9 mouse cellular contexts compared by ENCODE assay signal in the genomic region with DNA sequence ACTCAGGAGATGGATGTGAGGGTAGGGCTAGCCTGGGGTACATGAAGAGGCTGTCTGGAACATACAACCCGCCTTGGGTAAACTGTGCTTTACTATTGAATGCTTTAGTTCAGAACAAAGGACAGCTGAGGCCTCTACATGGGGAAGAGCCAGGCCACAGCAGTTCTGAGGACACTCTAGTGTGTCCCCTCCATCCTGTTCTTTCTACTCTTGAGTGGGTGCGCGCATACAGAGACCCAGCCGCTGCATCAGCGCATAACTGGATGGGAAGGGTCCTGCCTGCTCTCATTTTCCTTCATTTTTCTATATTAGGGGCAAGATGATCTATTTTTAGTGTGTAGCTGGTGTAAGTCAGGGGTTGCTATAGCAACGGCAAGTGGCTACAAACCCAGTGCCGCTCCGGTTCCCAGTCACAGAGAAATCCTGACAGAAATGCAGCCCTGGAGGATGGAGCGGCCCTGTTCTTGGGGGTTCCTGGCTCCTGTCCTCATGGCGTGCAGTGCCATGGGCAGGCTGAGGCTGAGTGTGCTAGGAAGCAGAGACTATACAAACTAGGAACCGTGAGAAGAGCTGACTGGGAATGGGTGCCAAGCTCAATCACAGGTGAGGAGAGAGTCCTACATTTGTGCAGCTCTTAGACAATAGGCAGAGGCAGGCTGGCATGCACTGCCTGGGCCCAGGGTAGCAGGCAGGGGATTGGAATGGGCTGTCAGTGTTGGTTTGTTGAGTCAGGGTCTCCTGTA.
A peak's percentile ranks its signal among the peaks of the same experiment; 100 is the strongest.
DNase-seq lines count a peak whose midpoint lies in the region; ATAC-seq lines count a peak whose summit lies in the region.
"Had no signal": no experiment of that assay in that cellular context is flagged by ENCODE, and none has a peak within 500 bp of the region (broad histone marks: within the 10 kb centered on the region; RNA-seq: fewer than 3 reads in every experiment).

No protein-coding gene starts in this region.

- peaks cover 22% of the 10 kb centered on the region for H3K4me1 ChIP-seq in lung, embryonic 15.5 days
- H3K4me1 ChIP-seq in forebrain, embryonic 14.5 days (ENCODE audit: control insufficient read depth, insufficient read depth, low read length), result peaks cover 7% of the 10 kb centered on the region; the same call in 1 of the 2 replicates
- H3K4me1 ChIP-seq in neural tube, embryonic 13.5 days (replicated peaks), result peaks cover 19% of the 10 kb centered on the region

- H3K9me3 ChIP-seq in lung, embryonic 15.5 days, result no peaks in the 10 kb centered on the region
- no peaks in the 10 kb centered on the region for H3K9me3 ChIP-seq in forebrain, embryonic 14.5 days (replicated peaks; ENCODE audit: control insufficient read depth, low read length)
- H3K9me3 ChIP-seq in neural tube, embryonic 13.5 days, result no peaks in the 10 kb centered on the region

- 46% methylated on average over 11 of the region's 11 CpGs for WGBS in lung, embryonic 15.5 days
- 73% methylated on average over 11 of the region's 11 CpGs for WGBS in forebrain, embryonic 14.5 days
- 67% methylated on average over 11 of the region's 11 CpGs for WGBS in neural tube, embryonic 13.5 days

- H3K27ac ChIP-seq in lung, embryonic 15.5 days, result peak overlapping the region; percentile 45; the same call in 1 of the 2 replicates
- peak overlapping the region; percentile 93 for H3K27ac ChIP-seq in forebrain, embryonic 14.5 days (ENCODE audit: low read depth, low read length)
- H3K27ac ChIP-seq in neural tube, embryonic 13.5 days (replicated peaks), result peak overlapping the region; percentile 71

- H3K4me3 ChIP-seq in lung, embryonic 15.5 days, result no peak overlapping the region
- H3K4me3 ChIP-seq in forebrain, embryonic 14.5 days (ENCODE audit: low read depth, low read length), result peak overlapping the region; percentile 18; the same call in 1 of the 2 replicates
- no peak overlapping the region for H3K4me3 ChIP-seq in neural tube, embryonic 13.5 days
- H3K4me3 ChIP-seq: myocyte had no signal

- no peak overlapping the region for H3K4me2 ChIP-seq in lung, embryonic 15.5 days
- H3K4me2 ChIP-seq in forebrain, embryonic 14.5 days (ENCODE audit: low read length), result peak overlapping the region; percentile 36
- H3K4me2 ChIP-seq in neural tube, embryonic 13.5 days, result peak overlapping the region; percentile 19; the same call in 1 of the 2 replicates

- peak; percentile 37 for ATAC-seq in lung, embryonic 15.5 days (ENCODE audit: borderline replicate concordance, extremely low read depth, low FRiP score, low TSS enrichment)
- ATAC-seq in forebrain, embryonic 14.5 days, result peak; percentile 84
- peak; percentile 77 for ATAC-seq in neural tube, embryonic 13.5 days (ENCODE audit: low read depth)

- no peaks in the 10 kb centered on the region for H3K36me3 ChIP-seq in lung, embryonic 15.5 days
- H3K36me3 ChIP-seq in forebrain, embryonic 14.5 days (ENCODE audit: control insufficient read depth, insufficient read depth, low read length), result no peaks in the 10 kb centered on the region
- no peaks in the 10 kb centered on the region for H3K36me3 ChIP-seq in neural tube, embryonic 13.5 days

- DNase-seq in lung, postnatal 25 days (ENCODE audit: low spot score), result no peak
- DNase-seq in forebrain, embryonic 14.5 days (ENCODE audit: low spot score), result peak; percentile 85
- peak; percentile 54 to 81 for DNase-seq in layer of hippocampus, adult 18-20 months (ENCODE audit: low spot score in 2 of 2)
- no peak for DNase-seq in embryo, embryonic 10 days (ENCODE audit: low spot score)
- no peak for DNase-seq in urinary bladder, adult 18-20 months (ENCODE audit: low spot score in 2 of 2)
- no peak for DNase-seq in spleen, postnatal 4 days (ENCODE audit: low spot score in 2 of 2)

- H3K27me3 ChIP-seq in lung, embryonic 15.5 days, result no peaks in the 10 kb centered on the region
- no peaks in the 10 kb centered on the region for H3K27me3 ChIP-seq in forebrain, embryonic 14.5 days (replicated peaks; ENCODE audit: control insufficient read depth, insufficient read depth, low read length)
- no peaks in the 10 kb centered on the region for H3K27me3 ChIP-seq in neural tube, embryonic 13.5 days

- H3K9ac ChIP-seq in lung, embryonic 15.5 days, result no peak overlapping the region
- H3K9ac ChIP-seq in forebrain, embryonic 14.5 days (ENCODE audit: low read length), result peak overlapping the region; percentile 54
- peak overlapping the region; percentile 4; the same call in 1 of the 2 replicates for H3K9ac ChIP-seq in neural tube, embryonic 13.5 days

Comparison
In these comparisons a context has a peak if more than half of its experiments do, and no peak if none do; other contexts are left out.
1. DNase-seq: peak in forebrain, embryonic 14.5 days (single experiment) and layer of hippocampus, adult 18-20 months (2 of 2); none in lung, postnatal 25 days (single experiment), embryo, embryonic 10 days (single experiment), urinary bladder, adult 18-20 months (0 of 2) and spleen, postnatal 4 days (0 of 2).
2. Peak in every context shown above with its lines, with median percentiles within 50 percentile points of each other: ATAC-seq and H3K27ac ChIP-seq.